Mouse (Mus musculus) cerebellum, postnatal 14 days (tissue): ENCODE data around the gene Adssl1.
A peak's percentile ranks its signal among the peaks of the same experiment; 100 is the strongest.

Source experiments
- DNase-seq, 2 experiments: peaks; one replicate each; pipeline ENCODE4 v3.0.0; 2021; ENCODE audit warnings: mixed read lengths in 2 of 2

Gene Adssl1

DNA sequence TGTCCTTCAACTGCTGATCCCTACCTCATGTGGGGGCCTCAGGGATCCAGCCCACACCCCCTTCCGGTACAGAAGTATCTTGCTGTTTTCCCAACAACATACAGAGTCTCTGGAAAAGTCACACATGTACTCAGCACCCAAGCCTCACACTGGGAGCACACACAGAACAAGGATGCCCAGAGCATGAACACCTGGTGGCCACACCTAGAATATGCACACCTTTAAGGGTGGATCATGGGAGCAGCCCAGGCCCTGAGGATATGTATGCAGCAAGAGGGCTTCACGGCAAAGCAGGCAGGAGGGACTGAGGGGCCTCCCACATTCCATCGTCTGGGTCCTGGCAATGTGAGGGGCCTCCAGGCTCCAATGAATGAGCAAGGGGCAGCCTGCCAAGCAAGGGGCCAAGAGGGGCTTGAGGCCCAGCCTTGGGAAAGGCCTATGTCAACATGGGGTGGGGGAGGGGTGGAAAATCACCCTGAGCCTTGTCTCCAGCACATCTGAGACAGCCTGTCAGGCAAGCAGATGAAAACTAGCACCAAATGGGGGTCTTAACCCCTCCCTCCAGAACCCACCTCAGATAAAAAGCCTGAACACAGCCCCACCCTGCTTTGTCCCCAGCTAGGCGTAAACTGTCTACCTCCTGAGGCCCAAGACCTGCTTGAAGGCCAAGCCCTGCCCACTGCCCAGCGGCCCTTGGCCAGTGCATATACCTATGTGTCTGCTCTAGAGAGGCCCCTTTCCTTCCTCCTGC is 40.9 kb downstream of the Adssl1 start:
- DNase-seq = peak in 1 of 2 experiments; percentile 49

DNA sequence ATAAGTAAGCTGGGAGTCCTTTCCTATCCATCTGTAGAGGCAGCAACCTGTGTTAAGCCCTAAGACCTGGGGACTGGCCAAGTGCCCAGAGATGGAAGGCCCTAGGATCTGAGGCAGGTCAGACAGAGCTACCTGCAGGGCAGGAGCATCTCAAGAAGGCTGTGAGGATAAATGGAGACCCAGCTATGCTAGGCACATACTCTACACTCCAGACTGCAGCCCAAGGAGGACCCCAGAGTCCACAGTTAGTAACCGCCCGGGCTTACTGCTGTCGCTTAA is 41.4 kb downstream of the Adssl1 start:
- peak in 1 of 2 experiments; percentile 50 for DNase-seq

DNA sequence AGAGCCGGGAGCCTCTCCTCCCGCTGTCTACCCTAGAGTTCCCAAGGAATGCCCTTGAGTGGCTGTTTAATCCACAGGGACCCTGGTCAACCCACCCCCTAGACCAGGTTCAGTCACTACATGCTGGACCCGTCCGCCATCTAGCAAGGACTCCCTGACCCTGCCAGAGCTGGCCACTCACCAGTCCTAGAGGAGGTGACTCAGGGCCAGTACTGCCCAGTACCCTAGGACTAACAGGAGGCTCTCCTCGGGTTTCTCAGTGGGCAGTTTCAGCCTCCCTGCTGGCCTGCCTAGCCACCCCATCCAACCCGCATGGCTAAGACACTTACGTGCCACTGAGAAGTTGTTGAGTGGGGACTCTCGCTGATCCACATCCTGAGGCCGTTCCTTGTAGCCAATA is 42.0 kb downstream of the Adssl1 start:
- DNase-seq = no peak

DNA sequence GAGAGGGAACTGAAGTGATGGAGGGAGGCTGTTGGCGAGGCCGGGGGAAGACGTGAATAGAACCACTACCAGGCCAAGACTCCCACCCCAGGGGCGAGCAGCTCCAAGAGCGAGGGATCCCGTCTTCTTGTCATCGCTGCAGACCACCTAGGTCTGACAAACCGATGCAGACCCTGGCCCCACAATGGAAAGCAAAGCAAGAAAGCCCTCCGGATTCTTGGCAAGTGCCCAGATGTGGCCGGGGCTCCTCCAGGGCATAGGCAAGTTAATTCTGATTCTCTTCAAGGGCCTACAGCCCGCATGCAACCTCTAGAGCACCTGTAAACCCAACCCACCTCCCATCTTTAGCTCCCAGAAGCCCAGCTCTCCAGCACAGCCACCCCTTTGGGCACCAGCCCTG is 43.5 kb downstream of the Adssl1 start:
- peak in 1 of 2 experiments; percentile 46 for DNase-seq

- no peak for DNase-seq
Observed at GRCm38 (mm10) chr12:112663716-112664115, 43.9 kb downstream of the Adssl1 start.

DNA sequence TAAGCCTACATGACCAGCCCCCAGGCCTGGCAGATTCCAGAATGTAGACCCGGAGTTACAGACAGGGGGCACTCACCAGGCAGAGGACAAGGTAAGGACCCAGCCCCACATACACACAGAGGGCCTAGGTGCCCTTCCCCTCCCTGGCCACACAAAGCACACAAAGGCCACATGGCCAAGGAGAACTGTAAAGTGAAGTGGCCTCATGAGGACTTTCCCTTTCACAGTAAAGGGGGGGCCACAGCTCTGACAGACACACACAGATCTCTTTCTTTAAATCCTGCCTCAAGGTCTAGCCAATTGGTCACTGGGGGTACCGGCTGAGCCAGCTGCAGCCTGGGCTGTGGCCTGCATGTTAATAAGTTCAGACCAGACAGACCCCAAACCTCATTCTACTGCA is 44.3 kb downstream of the Adssl1 start:
- DNase-seq = no peak

DNA sequence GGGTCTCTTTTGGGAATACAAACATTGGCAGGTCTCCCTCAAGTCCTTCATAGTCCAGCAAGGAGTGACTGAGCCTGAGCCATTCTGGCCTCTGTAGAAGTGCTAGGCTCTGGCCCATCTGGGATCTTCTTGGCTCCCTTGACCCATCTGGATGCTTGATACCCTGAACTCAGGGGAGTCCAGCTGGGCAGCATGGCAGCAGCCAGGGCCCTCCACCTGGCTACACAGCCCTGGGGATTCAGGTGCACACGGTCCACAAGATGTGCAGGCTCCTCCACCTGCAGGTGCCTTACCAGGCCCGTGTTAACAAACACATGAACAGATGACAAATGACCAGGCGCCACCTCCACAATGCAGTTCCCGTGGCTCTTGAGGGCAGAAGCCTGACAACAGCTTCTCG is 44.8 kb downstream of the Adssl1 start:
- DNase-seq = no peak

DNA sequence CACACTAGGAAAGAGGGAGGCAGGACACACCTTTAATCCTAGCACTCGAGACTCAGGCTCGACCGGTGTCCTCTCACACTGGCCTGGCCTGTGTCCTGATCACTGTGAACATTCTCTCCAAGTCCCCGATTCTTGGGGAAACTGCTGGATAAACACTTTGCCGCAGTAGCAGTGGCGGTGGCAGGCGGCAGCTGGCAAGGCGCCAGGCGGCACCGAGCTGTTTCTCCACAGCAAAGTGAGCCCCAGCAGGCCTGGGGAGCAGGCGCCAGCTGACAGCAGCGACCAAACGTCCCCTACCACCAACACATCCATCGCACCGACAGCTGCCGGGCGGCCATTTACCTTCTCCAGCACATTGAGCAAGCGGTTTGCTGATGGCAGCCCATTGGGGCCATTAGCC is 45.6 kb downstream of the Adssl1 start:
- peak; percentile 74 to 77 for DNase-seq

DNA sequence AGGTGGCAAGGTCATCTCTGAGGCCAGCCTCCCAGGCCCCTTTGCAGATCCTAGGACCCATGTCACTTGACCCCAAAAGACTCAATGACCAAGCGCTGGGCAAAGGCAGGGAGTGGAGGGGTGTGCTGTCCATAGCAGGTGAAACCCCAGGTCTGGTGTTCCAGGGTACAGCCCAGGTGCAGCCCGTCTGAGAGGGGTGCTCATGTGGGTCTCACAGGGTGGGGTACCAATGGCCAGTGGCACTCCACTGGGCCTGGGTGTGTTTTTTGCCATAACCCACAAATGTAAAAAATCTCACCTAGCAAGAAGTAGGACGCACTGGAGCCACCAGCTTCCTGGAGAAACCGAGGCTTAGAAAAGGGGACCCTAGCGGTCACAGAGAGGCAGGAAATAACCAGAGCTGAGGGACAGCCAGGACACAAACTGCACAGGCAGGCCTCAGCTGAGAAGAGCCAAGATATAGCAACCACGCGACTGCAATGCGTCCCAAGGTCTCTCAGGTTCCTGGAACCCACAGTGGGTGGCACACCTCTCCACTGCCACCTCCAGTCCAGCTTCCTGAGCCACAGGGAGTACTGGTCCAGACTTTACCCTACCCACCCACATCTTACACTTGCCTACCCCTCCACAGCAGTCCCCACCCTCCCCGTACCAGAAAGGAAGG is 46.2 kb downstream of the Adssl1 start:
- no peak for DNase-seq

DNA sequence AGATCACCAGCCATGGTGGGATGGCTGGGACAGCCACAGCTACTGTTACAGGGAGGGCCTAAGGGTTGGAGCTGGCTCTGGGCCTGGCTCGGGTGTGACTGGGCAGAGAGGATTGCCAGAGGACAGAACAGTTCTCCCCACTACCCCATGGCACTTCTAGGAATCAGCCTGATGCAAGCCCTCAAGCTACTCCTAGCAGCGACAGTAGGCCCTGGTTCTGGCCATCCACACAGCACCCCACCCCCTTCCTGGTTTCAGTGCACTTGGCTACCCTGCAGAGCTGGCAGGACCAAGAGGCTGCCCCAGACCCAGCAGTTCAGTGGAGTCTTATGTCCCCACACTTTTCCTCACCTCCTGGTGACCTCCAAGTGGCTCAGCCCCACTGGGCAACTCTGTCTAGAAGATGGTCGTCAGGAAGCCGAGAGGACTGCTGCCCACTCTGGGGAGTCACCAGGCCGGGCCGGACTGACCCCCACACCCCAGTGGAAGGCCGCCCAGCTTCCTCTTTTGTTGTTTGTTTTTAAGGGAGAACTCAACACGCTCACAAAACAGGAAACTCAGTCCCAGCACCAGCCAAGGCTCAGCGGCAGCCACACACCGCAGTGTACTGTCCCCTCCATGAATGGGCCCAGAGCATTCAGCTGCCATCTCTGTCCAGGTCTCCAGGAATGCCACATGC is 47.9 kb downstream of the Adssl1 start:
- DNase-seq = no peak

DNA sequence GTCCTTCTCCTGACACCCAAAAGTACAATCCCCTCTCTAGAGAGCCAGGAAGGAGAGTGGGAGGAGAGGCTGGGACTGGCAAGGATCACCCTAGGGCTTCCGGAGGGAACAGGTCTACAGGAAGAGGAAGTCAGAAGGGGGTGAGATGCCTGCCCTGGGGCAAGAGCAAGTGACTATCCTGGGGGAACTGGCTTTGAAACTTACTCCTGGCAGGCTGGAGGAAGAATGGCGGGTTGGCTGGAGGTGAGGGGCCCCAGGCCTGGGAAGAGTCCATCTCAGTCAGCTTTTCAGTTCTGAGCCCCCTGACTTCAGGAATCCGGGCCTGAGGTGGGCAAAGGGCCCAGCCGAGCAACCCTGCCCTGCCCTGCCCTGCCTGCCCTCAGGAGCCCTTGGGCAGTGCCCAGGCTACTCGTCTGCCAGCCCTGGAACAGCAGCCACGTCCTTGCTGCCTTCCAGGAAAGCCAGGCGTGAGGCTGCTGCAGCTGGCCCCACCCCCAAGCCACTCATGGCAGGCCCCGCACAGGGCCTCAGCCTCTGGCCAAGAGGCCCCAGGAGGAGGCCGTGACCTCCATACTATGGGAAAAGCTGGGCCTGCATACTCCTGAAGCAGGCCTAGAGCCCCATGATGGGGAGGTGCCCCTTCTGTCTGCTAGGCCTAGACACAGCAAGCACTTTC is 51.0 kb downstream of the Adssl1 start:
- DNase-seq = peak in 1 of 2 experiments; percentile 9

GRCm38 (mm10) chr12:112671891-112672290 is 52.0 kb downstream of the Adssl1 start:
- DNase-seq = no peak

DNA sequence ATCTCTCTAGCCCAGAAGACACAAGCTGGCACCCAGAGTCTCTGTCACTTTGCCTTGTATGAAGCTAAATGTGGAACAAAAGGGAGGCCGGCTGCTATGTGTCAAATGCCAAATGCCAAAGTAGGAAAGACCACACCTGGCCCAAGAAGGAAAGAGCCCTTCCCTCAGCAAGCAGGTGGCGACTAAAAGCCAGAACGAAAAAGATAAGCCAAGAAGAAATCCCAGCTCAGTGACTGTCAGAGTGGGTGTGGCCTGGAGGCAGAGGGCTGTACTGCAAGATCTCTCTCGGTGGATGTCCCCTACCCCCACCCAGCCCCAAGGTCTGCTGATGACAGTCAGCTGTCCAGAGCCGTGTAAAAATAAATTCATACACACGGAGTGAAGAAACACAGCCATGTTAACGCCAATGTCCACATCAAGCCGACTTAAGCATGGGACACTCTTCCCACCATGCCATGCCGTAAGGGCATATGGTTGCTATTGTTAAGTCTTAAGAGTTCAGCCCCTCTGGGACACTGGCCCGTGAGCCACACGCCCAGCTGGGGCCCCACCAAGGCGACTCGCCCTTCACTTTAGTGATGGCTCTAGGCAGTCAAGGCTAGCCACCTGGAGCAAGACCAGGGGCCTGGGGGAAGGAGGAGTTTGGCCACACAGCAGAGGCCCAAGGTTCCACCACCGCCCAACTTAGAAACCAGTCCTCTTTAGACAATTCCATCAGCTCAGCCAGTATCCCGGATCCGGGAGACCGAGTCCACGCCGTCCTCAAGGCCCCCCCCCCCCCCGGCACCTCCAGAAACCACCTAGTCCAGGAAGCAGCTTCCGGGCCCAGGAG is 53.1 kb downstream of the Adssl1 start:
- peak; percentile 51 to 62 for DNase-seq

GRCm38 (mm10) chr12:112673576-112674091 is 53.8 kb downstream of the Adssl1 start:
- peak; percentile 57 to 74 for DNase-seq

GRCm38 (mm10) chr12:112674132-112675011 is 54.5 kb downstream of the Adssl1 start, which contains the start of gene Akt1:
TSS of gene Akt1 (minus strand) at chr12:112674884.
- DNase-seq = peak; percentile 50 to 61

- DNase-seq = peak; percentile 86 to 91
Observed at GRCm38 (mm10) chr12:112675245-112676035, 55.6 kb downstream of the Adssl1 start.

- no peak for DNase-seq
Observed at GRCm38 (mm10) chr12:112677076-112677475, 57.2 kb downstream of the Adssl1 start.

DNA sequence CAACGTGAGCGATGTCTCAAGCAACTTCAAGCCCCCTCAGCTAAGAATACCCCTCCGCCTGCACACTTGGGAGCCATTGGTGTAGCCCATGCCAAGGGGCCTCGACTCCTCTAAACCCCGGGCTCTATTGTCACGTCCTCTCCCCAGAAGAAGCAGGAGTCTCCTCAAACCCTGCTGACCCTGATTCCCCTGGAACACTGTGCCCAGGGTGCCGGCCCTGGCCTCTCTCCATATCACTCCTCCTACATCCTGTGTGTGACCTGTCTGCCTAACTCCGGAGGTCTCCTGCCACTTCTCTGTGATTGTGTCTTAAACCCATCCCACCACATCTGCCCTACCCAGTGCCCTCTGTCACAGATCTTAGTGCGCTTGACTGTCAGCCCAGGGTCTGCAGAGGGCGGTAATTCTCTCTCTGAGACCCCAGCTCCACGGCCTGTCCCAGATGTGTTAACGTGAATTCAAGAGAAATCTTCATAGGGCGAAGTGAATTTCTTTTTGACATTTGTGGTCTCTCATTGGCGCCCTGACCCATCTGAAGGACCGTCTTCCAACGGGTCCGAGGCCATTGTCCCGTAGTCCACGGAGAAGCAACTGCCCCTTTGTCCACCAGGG is 58.2 kb downstream of the Adssl1 start:
- DNase-seq = no peak

GRCm38 (mm10) chr12:112678555-112679026 is 58.7 kb downstream of the Adssl1 start, which contains the start of gene Zbtb42:
TSS of gene Zbtb42 (plus strand) at chr12:112678828.
- no peak for DNase-seq
